Mouse (Mus musculus): ENCODE measurements at regions not wholly inside any gene's neighbourhood (a gene's known extent, or its start where the extent isn't known, plus 50 kb on each side); places are given as distances from the start of the nearest gene placed in this dataset.

DNA sequence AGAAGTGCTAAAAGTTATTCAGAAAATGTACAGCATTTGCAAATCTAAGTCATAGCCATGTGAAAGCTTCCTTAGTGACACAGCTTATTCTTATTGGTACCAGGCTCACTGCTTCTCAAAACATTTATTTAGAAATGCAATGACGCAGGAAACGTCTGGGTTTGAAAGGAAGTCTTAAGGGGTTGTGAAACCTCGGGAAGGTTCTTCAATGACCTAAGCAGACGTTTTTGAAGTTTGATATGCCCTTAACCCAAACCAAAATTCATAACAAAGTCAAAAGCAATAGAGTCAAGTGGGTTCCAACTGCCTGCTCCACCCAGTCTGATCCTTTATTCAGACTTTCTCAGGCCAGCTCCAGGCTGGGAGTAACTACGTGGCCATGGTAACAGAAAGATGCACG is 99.2 kb upstream of the Irx5 start:
- H3K9me3 ChIP-seq (ENCODE audit: control insufficient read depth, low read length) = no peaks in the 10 kb centered on the region
- H3K27me3 ChIP-seq (replicated peaks; ENCODE audit: control insufficient read depth, insufficient read depth, low read length) = no peaks in the 10 kb centered on the region
- H3K27ac ChIP-seq (ENCODE audit: low read depth, low read length) = no peak overlapping the region
- no peak overlapping the region for H3K9ac ChIP-seq (ENCODE audit: low read depth, low read length)
- H3K4me3 ChIP-seq (ENCODE audit: low read length) = no peak overlapping the region
- no peaks in the 10 kb centered on the region for H3K36me3 ChIP-seq (ENCODE audit: control insufficient read depth, insufficient read depth, low read length)
- 77% methylated on average over 6 of the region's 6 CpGs for WGBS
- no peak overlapping the region for H3K4me2 ChIP-seq (ENCODE audit: low read length)
- ATAC-seq = no peak
- no peaks in the 10 kb centered on the region for H3K4me1 ChIP-seq (ENCODE audit: control insufficient read depth, insufficient read depth, low read depth, low read length)

DNA sequence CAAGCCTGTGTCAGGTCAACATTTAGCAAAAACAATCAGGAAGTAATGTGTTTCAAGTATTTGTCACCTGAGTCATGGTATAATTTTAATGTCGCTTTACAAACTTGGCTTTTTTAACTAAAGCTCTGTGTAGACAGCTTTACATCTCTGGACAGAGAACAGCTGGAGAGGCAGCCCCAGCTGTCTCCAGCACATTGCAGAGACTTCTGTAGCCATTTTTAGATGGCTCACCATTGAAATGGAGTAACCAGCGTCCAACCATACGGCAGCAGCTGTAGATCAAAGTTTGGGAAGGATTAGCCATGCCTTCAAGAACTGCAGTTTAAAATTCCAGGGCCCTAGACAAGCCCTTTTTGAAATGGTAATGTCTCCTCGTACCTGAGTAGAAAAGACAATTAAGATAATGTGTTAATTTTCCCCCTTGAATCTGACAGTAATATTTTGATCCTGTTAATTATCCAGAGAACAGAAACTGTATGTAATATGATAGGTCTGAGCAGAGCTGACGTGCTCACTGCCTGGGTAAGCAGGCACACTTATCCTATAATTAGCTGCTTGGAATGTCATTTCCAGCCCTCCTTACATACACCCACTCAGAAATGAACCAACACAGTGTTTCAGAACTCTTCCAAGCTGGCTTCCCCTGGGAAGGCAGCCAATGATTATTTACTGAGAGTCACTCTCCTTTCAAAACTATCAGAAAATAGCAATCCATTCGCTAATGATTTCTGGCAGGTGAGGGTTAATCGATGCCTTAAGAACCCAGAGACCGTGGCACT is 104.6 kb upstream of the Irx5 start:
- no peak overlapping the region for H3K4me3 ChIP-seq (ENCODE audit: low read length)
- H3K9me3 ChIP-seq (ENCODE audit: control insufficient read depth, low read length) = no peaks in the 10 kb centered on the region
- H3K36me3 ChIP-seq (ENCODE audit: control insufficient read depth, insufficient read depth, low read length) = no peaks in the 10 kb centered on the region
- no peak overlapping the region for H3K4me2 ChIP-seq (ENCODE audit: low read length)
- no peak overlapping the region for H3K27ac ChIP-seq (ENCODE audit: low read depth, low read length)
- ATAC-seq = no peak
- no peak overlapping the region; the same call in 1 of the 2 replicates for H3K9ac ChIP-seq (ENCODE audit: low read depth, low read length)
- H3K27me3 ChIP-seq (replicated peaks; ENCODE audit: control insufficient read depth, insufficient read depth, low read length) = no peaks in the 10 kb centered on the region
- peaks cover 3% of the 10 kb centered on the region for H3K4me1 ChIP-seq (ENCODE audit: control insufficient read depth, insufficient read depth, low read depth, low read length)
- WGBS = 57% methylated on average over 8 of the region's 8 CpGs

DNA sequence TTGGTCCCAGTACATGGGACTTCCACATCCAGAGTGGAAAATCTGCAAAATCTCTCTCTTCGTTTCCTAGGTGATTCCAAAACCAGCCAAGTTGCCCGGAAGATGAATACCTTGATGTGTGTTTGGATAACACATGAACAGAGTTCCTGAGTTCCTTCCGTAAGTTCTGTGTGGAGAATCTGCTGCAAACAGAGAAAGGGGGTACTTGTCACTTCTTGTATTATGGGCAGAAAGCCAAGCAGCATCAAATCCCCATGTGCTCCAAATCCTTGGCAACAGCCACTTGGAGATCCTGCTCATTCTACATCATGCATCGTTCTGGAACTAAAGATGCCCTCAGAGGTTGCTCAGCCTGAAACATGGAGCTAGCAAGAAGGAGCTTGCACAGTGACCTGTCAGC is 111.1 kb upstream of the Irx5 start:
- H3K27ac ChIP-seq (ENCODE audit: low read depth, low read length) = no peak overlapping the region
- H3K9ac ChIP-seq (ENCODE audit: low read depth, low read length) = no peak overlapping the region
- no peaks in the 10 kb centered on the region for H3K9me3 ChIP-seq (ENCODE audit: control insufficient read depth, low read length)
- no peak for ATAC-seq
- no peaks in the 10 kb centered on the region for H3K36me3 ChIP-seq (ENCODE audit: control insufficient read depth, insufficient read depth, low read length)
- WGBS = 66% methylated on average over 4 of the region's 4 CpGs
- no peak overlapping the region for H3K4me3 ChIP-seq (ENCODE audit: low read length)
- no peaks in the 10 kb centered on the region for H3K4me1 ChIP-seq (ENCODE audit: control insufficient read depth, insufficient read depth, low read depth, low read length)
- H3K4me2 ChIP-seq (ENCODE audit: low read length) = no peak overlapping the region
- H3K27me3 ChIP-seq (replicated peaks; ENCODE audit: control insufficient read depth, insufficient read depth, low read length) = no peaks in the 10 kb centered on the region

DNA sequence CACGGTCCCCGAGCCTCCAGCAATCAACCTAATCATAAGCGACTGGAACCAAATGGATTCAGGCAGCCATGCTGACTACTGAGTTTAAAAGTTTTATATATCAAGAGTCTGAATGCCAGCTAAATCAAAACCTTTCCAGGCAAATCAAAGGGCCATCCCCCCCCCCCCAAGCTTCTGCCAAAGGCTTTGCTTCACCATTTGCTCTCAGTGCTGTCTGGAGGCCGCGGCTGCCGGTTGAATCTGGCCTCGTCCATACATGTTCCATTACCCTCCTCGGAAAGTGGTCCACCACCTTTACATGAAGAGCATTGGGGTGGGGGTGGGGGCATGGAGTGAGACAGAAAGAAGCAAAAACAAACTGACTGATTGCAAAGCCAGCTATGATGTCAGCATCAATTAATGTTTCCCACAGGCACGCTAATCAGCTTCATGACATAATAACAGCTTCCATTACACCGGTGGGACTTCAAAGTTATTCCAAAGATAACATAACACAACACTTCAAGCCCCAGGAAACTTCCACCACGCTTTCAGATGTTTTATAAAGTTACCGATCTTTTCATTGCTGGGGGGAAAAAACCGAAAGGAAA is 116.6 kb upstream of the Irx5 start:
- Histone ChIP-seq H3K9ac (ENCODE audit: low read depth, low read length) (no peak overlapping the region), H3K4me2 (ENCODE audit: low read length) (no peak overlapping the region), H3K9me3 (ENCODE audit: control insufficient read depth, low read length) (no peaks in the 10 kb centered on the region), H3K36me3 (ENCODE audit: control insufficient read depth, insufficient read depth, low read length) (no peaks in the 10 kb centered on the region), H3K4me3 (ENCODE audit: low read length) (no peak overlapping the region), H3K27ac (ENCODE audit: low read depth, low read length) (no peak overlapping the region), H3K4me1 (ENCODE audit: control insufficient read depth, insufficient read depth, low read depth, low read length) (no peaks in the 10 kb centered on the region), H3K27me3 (replicated peaks; ENCODE audit: control insufficient read depth, insufficient read depth, low read length) (no peaks in the 10 kb centered on the region)
- 76% methylated on average over 13 of the region's 13 CpGs for WGBS
- no peak for ATAC-seq

DNA sequence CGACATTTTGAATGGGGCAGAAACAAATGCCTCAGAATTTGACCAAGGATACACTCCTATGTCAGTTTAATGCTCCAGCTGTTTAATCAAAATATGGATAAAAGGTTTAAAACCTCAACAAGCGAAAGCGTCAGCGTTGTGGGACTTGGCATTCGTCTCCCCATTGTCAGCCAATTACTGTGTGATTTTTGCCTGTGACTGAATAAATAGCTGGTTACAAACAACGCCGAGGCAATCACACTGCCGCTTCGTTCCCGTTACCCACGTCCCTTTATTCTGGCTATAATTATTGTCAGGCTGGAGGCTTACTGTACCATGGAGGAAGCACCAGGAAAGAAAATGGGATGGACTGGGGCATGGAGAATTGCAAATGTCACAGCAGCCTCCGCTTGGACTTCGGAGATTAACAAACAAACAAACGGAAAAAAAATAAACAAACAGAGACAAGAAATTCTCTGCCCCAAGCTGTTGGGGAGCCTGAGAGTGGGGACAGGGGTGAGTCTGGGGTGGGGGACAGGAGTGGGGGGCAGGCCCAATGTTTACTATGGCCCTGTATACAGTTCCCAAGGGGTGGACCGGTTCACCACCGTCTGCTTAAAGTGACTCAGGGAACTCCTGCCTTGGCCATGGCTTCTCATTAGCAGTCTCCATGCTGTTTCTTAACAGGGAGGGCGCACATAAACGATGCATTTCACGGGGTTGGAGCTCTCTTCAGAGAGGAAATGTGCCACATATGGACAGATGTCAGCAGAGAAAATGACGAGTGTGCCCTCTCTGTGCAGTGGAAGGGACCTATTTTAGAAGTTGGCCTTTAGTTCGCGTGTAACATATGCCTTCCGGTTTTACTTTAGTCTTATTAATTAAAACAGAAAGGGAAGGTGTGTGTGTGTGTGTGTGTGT is 125.8 kb upstream of the Irx5 start:
- no peaks in the 10 kb centered on the region for H3K36me3 ChIP-seq (ENCODE audit: control insufficient read depth, insufficient read depth, low read length)
- no peaks in the 10 kb centered on the region for H3K27me3 ChIP-seq (replicated peaks; ENCODE audit: control insufficient read depth, insufficient read depth, low read length)
- no peak overlapping the region for H3K4me3 ChIP-seq (ENCODE audit: low read length)
- no peak overlapping the region for H3K9ac ChIP-seq (ENCODE audit: low read depth, low read length)
- ATAC-seq = no peak
- H3K4me1 ChIP-seq (ENCODE audit: control insufficient read depth, insufficient read depth, low read depth, low read length) = peaks cover 4% of the 10 kb centered on the region
- H3K27ac ChIP-seq (ENCODE audit: low read depth, low read length) = no peak overlapping the region
- H3K4me2 ChIP-seq (ENCODE audit: low read length) = peak overlapping the region; percentile 37
- WGBS = 33% methylated on average over 23 of the region's 23 CpGs
- no peaks in the 10 kb centered on the region for H3K9me3 ChIP-seq (ENCODE audit: control insufficient read depth, low read length)

DNA sequence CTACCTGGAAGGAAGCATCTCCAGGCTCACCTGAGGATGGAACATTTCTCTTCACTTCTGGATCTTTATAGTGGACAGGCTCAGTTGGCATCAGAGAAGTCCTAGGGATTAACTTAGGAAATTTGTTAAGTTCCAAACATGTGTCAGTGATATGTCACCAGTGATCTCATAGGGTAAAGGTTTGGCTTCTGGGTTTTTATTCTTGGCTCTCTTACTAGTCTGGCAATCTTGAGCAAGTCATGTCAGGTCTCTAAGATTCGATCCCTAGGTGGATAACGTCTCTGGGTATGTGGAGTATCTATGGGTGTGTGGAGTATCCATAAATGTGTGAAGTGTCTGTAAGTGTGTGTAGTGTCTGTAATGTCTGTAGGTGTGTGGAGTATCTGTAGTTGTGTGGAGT is 127.9 kb upstream of the Irx5 start:
- Histone ChIP-seq H3K4me3 (ENCODE audit: low read length) (no peak overlapping the region), H3K27me3 (replicated peaks; ENCODE audit: control insufficient read depth, insufficient read depth, low read length) (no peaks in the 10 kb centered on the region), H3K4me2 (ENCODE audit: low read length) (no peak overlapping the region), H3K27ac (ENCODE audit: low read depth, low read length) (no peak overlapping the region), H3K4me1 (ENCODE audit: control insufficient read depth, insufficient read depth, low read depth, low read length) (peaks cover 4% of the 10 kb centered on the region), H3K36me3 (ENCODE audit: control insufficient read depth, insufficient read depth, low read length) (no peaks in the 10 kb centered on the region), H3K9me3 (ENCODE audit: control insufficient read depth, low read length) (no peaks in the 10 kb centered on the region), H3K9ac (ENCODE audit: low read depth, low read length) (no peak overlapping the region)
- ATAC-seq = no peak
- WGBS = 97% methylated on average over 2 of the region's 2 CpGs

DNA sequence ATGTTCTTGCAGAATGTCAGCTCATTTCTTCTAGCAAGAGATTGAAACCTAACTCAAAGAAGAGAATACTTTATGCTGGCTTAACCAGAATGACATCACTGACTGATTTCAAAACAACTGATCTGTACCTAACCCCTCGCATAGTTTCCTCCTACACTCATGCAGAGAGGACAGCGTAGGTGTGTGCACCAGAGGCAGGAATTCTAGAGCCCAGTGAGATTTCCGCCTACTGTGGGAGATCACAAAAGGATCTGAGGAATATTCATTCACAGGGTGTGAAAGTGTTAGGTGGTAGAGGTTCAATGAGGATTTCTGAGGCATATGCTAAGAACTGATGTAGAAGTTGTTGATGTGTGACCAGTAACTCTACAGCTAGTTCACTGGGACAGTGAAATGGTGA is 132.5 kb upstream of the Irx5 start:
- WGBS = 91% methylated on average over 3 of the region's 3 CpGs
- Histone ChIP-seq H3K27me3 (replicated peaks; ENCODE audit: control insufficient read depth, insufficient read depth, low read length) (no peaks in the 10 kb centered on the region), H3K27ac (ENCODE audit: low read depth, low read length) (no peak overlapping the region)

DNA sequence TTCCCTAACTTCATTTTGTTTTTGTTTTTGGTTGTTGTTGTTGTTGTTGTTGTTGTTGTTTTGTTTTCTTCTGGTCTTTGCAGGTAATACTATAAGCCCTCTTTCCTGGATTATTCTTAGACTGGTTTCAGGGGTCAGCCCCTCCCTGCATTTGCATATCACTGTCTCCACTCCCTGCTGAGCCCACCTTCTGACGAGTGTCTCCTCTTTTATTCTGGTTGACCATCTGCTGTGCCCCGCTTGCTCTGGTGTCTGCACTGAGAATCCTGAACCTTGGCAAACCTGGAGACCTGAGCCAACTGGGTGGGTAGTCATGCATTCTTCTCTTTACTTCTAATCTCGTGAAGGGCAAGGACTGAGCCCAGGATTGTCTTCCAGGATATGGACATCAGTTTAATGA is 134.4 kb upstream of the Irx5 start:
- H3K27me3 ChIP-seq (replicated peaks; ENCODE audit: control insufficient read depth, insufficient read depth, low read length) = no peaks in the 10 kb centered on the region
- H3K9me3 ChIP-seq (ENCODE audit: control insufficient read depth, low read length) = no peaks in the 10 kb centered on the region
- no peak for ATAC-seq
- WGBS = 44% methylated on average over 3 of the region's 3 CpGs
- H3K9ac ChIP-seq (ENCODE audit: low read depth, low read length) = no peak overlapping the region
- H3K27ac ChIP-seq (ENCODE audit: low read depth, low read length) = no peak overlapping the region
- H3K4me2 ChIP-seq (ENCODE audit: low read length) = no peak overlapping the region
- H3K36me3 ChIP-seq (ENCODE audit: control insufficient read depth, insufficient read depth, low read length) = no peaks in the 10 kb centered on the region
- no peak overlapping the region for H3K4me3 ChIP-seq (ENCODE audit: low read length)
- H3K4me1 ChIP-seq (ENCODE audit: control insufficient read depth, insufficient read depth, low read depth, low read length) = no peaks in the 10 kb centered on the region

More for the DNA sequence above, 132.5 kb upstream of the Irx5 start:
- H3K9ac ChIP-seq (ENCODE audit: low read depth, low read length) = no peak overlapping the region
- no peaks in the 10 kb centered on the region for H3K9me3 ChIP-seq (ENCODE audit: control insufficient read depth, low read length)
- no peak for ATAC-seq
- H3K4me1 ChIP-seq (ENCODE audit: control insufficient read depth, insufficient read depth, low read depth, low read length) = no peaks in the 10 kb centered on the region
- no peak overlapping the region for H3K4me3 ChIP-seq (ENCODE audit: low read length)
- H3K36me3 ChIP-seq (ENCODE audit: control insufficient read depth, insufficient read depth, low read length) = no peaks in the 10 kb centered on the region
- H3K4me2 ChIP-seq (ENCODE audit: low read length) = no peak overlapping the region

Data from hindbrain, embryonic 16.5 days (tissue).